Mouse (Mus musculus) B cell, adult (primary cell): ENCODE data around the gene Cela1. TPM values are rescaled to one million over a fixed set of nuclear protein-coding genes. Genes with fewer than 3 reads are reported as not detected.

Experiments used
- total RNA-seq: library from RNA; stranded (reverse); gene quantifications from 4 replicates; pipeline ENCODE4 v1.2.4, GENCODE M21; 2023; ENCODE audit not compliant: inconsistent age

The Cela1 gene
- total RNA-seq: 1.8 to 4.0 TPM in 2 of 4 replicates, not detected in the others

DNA sequence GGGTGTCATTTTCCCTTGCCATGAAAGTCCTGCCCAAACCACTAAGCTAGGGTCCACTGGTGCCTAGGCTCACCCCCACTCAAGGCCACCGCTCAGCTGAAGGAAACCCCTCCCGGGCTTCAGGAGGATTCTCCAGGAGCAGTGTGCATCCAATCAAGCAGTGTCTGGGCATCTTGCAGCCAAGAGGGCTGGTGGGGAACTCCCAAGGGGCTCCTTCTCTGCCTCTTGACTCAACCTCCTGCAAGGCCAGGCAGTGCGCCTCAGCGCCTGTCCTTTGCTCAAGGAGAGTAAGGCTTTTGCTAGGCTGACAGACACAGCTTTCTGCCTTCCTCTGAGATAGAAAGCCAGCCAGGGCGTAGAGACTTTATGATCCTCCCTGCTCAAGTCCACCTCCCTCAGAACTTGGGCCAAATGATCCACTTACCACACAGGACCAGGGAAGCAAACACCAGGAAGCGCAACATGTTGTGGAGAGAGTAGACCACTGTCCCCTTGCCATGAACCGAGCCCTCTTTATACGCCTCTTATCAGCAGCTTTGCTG is at the start of gene Cela1:
TSS of gene Cela1 (minus strand) at position 492 of the 542 bp plus-strand sequence.

DNA sequence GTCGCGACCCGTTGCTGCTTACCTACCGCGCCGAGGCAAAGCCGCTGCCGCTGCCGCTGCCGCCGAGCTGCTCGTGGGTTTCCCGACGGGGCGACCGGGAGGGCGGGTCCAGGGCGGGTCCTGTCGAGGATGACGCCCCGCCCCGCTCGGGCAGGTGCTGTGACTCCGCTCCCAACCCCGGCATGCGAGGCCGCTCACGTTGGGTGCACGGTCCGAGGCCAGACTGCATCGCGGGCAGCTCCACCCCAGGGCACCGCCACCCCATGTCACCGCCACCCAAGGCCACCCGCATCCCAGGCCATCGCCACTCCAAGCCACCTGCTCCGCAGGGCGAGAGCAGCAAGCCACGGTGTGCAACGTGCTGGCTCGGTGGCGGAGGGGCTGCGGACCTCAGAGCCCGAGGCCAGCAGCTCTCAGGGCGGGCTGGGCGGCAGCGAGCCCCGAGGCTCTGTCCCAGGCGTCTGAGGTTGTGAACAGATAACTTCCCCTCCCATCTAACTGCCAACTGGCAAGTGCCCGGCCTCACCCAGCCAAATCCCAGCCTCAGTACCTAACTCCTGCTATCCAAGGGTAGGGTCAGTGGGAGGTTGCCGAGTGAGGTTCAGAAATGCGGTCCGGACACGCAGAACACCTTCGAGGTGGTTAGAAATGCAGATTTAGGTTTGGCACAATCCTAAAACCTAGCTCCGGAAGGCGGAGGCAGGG is 41.7 kb upstream of the Cela1 start, which contains the start of gene Galnt6:
TSS of gene Galnt6 (minus strand) at position 96 of the 705 bp plus-strand sequence.

DNA sequence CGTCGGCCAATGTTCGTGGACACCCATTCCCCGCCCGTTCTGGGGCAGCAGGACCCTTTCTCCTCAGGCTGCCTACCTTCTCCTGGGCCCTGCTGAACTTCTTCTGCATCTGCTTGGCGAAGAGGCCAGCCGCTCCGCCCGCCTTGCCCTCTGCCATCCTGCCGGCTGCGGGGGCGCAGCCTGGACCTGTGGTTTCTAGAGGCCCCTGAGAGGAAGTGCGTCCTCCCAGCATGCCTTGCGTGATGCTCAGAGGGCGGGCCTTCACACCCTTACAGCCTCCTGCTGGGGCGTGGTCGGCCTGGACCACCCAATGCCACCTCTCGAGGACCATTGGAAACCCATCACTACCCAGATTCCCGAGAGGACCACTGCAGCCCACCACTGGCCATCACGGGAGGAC is 18.4 kb downstream of the Cela1 start, which contains the start of gene Bin2:
TSS of gene Bin2 (minus strand) at position 217 of the 400 bp plus-strand sequence.

DNA sequence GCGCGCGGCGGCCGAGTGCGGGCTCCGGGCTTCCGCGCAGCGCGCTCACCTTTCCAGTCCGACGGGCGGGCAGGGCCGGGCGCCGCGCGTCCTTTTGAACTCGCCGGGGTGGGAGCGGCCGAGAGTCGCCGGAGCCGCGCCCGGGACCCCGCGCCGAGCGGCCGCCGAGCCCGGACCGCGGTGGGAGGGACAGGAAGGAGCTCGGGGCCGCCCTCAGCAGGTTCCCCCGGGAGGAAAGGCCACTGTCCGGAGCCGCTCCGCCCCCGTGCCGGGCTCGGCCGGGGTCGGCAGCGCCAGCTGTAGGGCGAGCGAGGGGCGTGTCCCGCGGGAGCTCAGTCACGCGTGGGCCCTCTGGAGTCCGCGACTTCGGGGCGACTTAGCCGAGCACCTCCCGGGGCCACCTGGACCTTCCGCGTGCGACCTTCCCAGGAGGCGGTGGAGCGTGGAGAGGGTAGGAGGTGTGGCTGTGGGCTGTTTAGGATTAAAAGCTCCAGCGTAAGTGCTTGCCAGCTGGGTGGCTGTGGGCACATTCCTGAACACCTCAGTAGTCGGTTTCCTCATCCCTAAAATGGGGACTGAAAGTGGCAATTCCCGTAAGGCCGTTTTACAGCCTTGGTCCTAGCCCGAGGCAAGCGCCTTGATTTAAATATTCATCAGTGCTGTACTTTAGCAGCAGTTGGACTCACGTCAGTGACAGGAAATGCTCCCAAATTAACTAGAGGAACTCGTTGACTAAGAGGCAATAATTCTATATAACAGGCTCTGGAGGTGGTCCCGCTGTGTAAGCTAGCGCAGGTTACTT is 50.8 kb downstream of the Cela1 start, which contains the start of gene Smagp:
TSS of gene Smagp (minus strand) at position 241 of the 802 bp plus-strand sequence.

Other genes with a start within 250 kb of the Cela1 start
- 43.7 to 45.3 TPM (median 44.9 TPM) in 4 replicates for gene Letmd1, start 218.9 kb downstream of the Cela1 start, total RNA-seq
- 4.5 to 5.4 TPM (median 4.8 TPM) in 4 replicates for gene Csrnp2, start 192.4 kb downstream of the Cela1 start, total RNA-seq
- gene Tfcp2, start 135.9 kb downstream of the Cela1 start, total RNA-seq: 7.4 to 11.2 TPM (median 10.6 TPM) in 4 replicates
- gene Pou6f1, start 87.9 kb downstream of the Cela1 start, total RNA-seq: 63.3 to 71.9 TPM (median 66.7 TPM) in 4 replicates
- 518 to 607 TPM (median 587 TPM) in 4 replicates for gene Dazap2, start 72.6 kb downstream of the Cela1 start, total RNA-seq
- 12.1 to 19.1 TPM (median 14.6 TPM) in 4 replicates for gene Smagp, start 51.0 kb downstream of the Cela1 start, total RNA-seq
- gene Bin2, start 18.4 kb downstream of the Cela1 start, total RNA-seq: 169 to 175 TPM (median 173 TPM) in 4 replicates
- 25.6 to 28.5 TPM (median 28.0 TPM) in 4 replicates for gene Galnt6, start 41.5 kb upstream of the Cela1 start, total RNA-seq
- gene Slc4a8, start 73.8 kb upstream of the Cela1 start, total RNA-seq: 9.0 to 10.8 TPM (median 9.7 TPM) in 4 replicates
- 1.5 to 2.5 TPM (median 2.0 TPM) in 4 replicates for gene Scn8a, start 181.9 kb upstream of the Cela1 start, total RNA-seq